Mouse (Mus musculus): Measurements from ENCODE around the gene Nkx2-9.

Gene Nkx2-9

DNA sequence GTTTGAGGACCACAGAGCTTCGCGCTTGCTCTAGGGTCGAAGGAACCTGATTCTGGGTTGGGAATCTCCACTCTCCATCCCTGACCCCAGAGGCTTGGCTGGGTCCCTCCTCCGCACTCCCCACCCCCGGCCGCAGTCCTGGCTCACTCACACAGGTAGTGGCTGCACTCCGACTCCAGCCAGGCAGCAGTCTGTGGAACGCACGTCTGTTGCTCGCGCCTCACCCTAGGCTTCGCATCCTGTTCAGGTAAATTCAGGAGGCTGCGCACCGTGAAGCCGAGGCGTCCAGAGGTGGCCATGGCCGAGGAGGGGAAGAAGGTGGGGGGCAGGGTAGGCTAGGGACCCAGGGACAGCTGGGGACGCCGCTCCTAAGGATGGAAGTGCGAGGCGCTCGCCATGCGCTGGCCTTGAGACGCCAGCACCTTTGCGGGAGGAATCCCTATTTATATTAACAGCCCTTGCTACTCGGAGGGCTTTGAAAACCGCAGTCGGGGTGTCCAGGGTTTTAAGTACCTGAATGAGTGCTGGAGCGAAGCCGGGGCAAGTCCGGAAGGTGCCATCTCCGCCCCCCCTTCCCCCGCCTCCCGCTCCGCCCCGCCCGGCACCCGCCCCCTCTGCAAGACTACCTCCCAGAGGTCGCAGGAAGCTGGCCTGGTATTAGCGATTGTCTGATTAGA is at the start of gene Nkx2-9:
TSS of gene Nkx2-9 (minus strand) at position 524 of the 677 bp plus-strand sequence.
- DNase-seq = no peak

DNA sequence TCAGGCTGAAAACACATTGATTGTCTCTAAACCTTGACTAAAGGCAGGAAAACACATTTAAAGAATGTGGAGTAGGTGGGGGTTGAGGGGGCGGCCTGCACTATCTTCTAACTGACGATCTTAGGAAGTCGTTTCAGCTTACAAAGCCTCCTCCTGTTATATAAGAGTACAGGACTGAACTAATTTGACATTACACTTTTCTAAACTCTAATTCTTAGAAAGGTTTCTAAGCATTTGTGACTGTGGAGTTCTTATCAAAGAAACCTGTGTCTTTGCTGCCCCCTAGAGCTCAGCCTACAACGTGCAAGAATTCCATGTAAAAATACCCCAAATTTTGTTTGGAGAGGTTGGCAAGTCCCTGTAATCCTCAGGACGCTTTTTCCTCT is 24.1 kb upstream of the Nkx2-9 start:
- peak; percentile 23 to 25 for DNase-seq

DNA sequence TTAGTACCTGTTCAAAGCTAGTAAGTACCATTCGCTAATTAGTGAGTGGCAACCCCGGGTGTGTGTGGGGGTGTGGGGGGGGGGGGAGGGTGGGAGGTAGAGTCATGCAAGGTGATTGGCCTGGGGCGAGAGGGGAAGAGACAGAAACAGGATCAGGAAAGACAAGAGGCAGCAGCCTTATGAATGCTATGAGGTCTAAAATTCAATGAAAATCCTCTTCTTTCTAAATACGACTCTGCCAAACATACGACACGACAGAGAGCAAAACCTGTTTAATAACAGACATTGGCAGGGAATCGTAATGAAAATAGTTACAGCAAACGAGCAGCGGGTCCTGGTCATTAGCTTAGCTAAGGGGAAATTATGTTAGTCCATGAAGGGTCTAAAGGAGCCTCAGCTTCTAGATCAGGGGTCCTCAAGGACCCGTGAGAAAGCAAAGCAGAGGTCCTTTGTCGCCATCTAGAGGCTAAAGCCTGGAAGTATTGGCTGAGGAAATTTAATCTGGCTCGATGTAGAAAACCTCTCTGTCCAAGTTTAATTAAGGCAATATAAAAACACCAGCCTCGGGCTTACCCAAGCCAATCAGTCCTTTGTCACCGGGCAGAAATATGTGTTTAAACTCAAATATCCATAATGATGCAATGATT is 23.6 kb upstream of the Nkx2-9 start:
- DNase-seq = peak in 1 of 2 experiments; percentile 8

DNA sequence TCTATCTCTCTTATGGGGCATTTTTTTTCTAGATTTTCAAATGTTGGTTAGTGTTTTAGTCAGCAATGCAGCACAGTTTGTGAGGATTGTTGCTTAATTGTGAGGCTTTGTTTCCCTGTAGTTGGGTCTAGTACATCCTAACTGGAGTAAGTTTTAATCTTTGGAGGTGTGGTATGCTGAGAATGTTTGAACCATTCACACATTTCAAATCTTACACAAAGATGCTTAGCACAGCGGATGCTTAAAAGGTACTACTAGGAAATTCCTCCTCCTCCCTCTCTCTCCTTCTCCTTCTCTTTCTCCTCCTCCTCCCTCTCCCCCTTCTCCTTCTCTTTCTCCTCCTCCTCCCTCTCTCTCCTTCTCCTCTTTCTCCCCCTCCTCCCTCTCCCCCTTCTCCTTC is 3.0 kb upstream of the Nkx2-9 start:
- DNase-seq = no peak

DNA sequence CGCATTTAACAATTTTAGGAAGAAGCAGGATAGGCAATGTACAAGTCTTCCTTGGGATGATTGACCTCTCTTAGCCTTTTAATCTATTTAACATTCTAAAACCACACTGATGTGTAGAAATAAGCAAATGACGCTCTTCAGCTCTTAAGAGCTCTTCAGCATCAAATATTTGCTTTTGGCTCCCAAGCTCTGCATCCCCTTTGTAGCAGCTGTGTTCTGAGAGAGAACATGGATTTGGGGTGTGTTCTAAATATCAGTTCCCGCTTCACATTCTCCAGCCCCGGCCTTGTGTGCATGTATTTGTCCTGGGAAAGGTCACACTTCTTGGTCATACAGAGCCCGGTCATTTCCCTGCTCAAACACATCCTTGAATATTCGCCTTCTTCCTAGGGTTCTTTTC is 2.3 kb upstream of the Nkx2-9 start:
- DNase-seq = no peak

DNA sequence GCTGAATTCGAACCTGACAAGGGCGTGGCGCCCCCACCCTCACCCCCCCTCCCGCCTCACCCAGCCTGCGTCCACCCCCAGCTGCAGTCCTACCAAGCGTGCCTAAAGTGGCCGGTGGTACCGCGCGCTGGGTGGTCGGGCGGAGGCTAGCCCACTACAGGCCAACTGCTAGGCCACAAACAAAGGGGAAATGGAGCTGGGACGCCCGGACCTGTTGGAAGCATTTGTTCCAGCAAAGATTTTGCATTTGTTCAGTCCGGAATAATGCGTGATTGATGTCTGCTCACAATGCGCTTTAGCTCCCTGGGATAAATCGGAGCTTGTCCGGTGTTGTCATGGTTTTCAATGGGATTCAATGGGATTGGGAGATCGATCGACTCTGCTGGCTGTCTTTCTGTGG is 1.4 kb upstream of the Nkx2-9 start:
- no peak for DNase-seq

DNA sequence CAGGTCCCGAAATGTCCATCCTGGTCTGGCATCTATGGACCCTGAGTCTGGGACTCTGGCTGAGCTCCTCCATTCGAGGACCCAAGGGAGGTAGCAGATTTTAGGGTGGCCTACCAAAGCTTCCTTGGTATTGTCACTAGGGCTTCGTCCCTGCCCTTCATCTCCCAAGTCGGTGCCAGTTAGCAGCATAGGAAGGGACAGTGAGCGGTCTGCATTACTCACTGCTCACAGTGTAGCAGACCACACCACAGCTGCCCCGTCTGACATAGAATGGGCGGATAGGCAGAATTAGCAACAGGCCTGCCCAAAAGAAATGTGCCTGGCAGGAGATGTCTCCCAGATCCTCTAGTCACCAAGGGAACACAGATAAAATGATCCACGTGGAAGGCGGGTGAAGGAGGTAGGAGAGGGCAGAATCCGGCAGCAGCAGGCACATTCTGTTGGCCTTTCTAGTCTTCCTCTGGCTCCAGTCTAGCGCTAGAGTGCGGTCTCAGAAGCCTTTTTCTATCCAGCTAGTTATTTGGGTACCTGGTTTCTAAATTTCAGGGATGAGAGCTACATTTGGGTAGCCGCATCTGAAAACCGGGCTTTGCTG is 929 bp upstream of the Nkx2-9 start:
- no peak for DNase-seq

DNA sequence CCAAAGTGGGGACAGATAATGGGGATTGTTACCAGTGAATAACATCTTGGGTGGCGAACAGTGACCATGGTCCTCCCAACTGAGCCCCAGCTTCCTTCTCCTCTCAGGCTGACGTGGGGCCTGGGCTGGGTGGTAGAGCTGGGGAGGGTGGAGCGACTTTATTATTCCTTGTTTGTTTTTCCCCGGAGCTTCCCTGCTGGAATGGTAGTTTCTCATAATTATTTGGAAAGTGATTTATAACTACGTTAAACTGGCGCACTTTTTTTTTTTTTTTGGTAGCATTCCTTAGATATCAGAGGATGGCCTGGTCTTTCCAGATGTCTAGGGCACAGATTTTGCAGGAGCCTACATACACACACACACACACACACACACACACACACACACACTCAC is 350 bp upstream of the Nkx2-9 start:
- no peak for DNase-seq

DNA sequence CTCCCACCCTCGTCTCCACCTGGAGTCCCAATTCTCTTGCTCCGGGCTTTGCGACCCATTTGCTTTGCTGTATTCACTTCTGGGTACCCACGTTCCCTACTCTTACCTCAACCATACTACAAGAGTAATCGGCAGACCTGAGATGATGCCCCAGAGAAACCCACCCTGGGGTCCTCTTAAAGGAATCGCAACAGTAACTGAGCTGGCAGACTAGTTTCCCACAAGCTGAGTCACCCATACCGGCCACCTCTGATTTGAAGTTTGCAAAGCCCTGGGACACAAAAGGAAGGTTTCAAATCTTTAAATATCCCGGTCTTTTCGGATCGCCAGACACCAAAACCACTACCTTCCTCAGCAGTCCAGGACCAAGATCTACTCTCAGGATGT is 742 bp downstream of the Nkx2-9 start:
- no peak for DNase-seq

DNA sequence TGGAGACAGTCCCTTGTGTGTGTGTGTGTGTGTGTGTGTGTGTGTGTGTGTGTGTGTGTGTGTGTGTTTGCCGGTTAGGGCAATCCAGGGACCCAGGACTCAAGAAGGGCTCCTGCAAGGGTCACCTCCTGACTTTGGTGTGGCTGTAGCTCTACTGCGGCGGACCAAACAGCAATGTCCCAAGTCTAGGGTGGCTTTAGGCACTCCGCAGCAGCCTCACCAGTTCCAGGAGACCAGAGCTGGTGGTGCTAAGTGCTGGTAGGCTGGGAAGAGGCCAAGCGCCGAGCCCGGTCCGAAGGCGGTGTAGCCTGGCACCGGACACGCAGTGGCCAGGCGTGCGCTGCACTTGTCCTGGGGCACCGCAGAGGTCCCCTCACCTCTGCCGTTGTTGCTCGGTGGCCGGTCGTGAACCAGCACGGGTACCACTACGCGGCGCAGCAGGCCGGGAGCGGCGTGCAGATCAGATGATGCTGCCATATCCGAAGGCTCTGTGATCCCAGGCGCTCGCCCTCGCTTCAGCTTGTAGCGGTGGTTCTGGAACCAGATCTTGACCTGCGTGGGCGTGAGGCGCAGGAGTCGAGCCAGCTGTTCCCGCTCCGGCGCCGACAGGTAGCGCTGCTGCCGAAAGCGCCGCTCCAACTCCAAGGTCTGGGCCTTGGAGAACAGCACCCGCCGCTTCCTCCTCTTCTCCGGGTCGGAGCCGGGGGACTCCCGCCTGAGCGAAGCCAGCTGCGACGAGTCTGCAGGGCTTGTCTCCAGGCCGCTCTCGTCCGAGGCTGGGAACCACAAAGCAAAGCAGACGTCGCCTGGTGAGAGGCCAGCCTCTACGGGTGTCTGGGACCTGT is 1.4 kb downstream of the Nkx2-9 start:
- DNase-seq = no peak

DNA sequence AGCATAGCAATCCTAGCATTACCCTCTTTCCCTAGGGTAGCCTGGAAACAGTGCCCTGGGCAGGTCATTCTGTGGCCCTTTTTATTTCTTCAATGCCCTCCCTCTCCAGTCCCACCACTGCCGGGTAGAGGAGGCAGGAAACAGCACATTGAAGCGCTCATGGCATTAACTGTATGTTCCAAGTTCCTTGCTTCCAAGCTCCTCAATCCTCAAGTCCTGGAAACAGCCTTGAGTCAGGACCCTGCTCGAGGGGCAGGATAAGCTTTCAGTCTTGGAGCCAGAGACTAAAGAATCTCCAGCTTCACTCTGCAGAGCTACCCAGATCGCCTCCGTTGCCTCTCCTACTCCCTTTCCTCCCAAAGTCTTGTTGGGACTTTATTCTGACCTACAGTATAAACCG is 2.2 kb downstream of the Nkx2-9 start:
- DNase-seq = no peak

DNA sequence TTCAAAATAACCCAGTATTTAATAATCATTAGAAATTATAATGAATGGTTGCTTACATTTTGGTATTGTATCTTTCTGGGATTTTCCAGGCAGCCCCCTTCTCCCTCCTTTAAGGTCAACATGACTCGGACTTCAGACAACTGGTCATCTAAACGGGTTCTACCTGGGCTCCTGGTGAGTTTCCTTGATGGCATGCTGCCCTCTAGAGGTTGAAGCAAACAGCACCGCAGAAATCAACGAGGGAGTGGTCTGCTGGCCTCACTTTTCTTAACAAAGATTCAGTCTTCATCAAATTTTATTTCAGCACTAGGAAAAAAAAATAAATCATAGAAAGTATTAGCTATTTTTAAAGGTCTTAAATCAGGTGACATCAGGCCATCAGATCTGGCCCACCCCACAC is 21.4 kb downstream of the Nkx2-9 start:
- peak in 1 of 2 experiments; percentile 15 for DNase-seq

DNA sequence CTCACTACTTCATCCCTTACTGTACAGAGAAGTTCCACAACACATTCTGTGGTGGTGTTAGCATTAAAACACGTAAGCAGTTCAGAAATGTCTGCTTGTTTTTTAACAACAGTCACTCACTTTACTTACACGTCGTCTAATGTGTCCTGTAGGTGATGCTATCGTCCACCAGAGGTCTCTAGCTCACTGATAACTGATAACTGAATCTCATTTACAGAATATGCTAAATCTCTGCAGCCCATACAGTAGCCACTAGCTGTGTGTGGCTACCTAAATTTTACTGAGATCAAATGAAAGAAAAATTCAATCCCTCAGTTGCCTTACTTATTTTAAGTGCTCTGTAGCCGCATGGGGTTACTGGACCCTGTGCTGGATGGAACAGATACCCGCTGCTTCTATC is 25.3 kb downstream of the Nkx2-9 start:
- no peak for DNase-seq
